In the genomic region with DNA sequence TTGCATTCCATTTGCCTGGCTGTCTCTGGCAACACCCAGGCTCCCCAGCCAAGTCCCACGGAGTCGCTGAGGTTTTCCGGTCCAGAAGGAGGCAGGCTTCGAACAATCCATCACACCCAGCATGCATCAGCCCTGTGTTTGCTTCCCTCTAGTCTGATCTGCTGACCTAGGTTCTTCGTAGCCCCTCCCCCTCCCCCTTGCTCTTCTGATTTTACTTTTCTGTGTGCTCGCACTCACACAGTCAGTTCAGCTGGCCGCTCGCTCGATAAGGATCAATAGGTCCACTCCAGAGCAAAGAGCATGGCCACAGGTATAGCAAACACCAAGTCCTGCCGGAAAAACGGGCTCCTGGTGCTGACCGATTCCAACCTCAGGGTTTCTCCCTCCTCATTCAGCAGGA, we compare ENCODE assay signal across 9 mouse cellular contexts. TPM values are rescaled to one million over a fixed set of nuclear protein-coding genes. Genes with fewer than 3 reads are reported as not detected.
DNase-seq lines count a peak whose midpoint lies in the region; ATAC-seq and TF ChIP-seq lines count a peak whose summit lies in the region.
"Had no signal": no experiment of that assay in that cellular context is flagged by ENCODE, and none has a peak within 500 bp of the region (broad histone marks: within the 10 kb centered on the region; RNA-seq: fewer than 3 reads in every experiment).

No protein-coding gene starts in this region.

- ATAC-seq in kidney, embryonic 15.5 days (replicated peaks; ENCODE audit: low FRiP score) = no peak

- peak; percentile 54 for DNase-seq in embryo, embryonic 10 days (ENCODE audit: low spot score)
- no peak for DNase-seq in embryo, embryonic 9.5 days (ENCODE audit: extremely low spot score)
- DNase-seq in kidney, postnatal 14 days = no peak
- DNase-seq in ES-CJ7 (ENCODE audit: low read depth, low spot score) = peak; percentile 26
- DNase-seq in liver, adult 2 months (ENCODE audit: extremely low read depth, low read depth, low spot score) = peak; percentile 98
- DNase-seq in thymus, postnatal 25 days = no peak
- DNase-seq in adrenal gland, postnatal 36 days = no peak

- peak overlapping the region; percentile 81 for H3K27ac ChIP-seq in kidney, embryonic 15.5 days
- peak overlapping the region; percentile 91 for H3K27ac ChIP-seq in liver, adult 2 months (replicated peaks; ENCODE audit: insufficient read depth, low read depth, low read length)

- peaks cover 59% of the 10 kb centered on the region for H3K4me1 ChIP-seq in kidney, embryonic 15.5 days
- H3K4me1 ChIP-seq in liver, adult 2 months (ENCODE audit: control insufficient read depth, insufficient read depth, low read length) = peaks cover 19% of the 10 kb centered on the region

- peaks cover 28% of the 10 kb centered on the region for H3K27me3 ChIP-seq in kidney, embryonic 15.5 days
- no peaks in the 10 kb centered on the region for H3K27me3 ChIP-seq in liver, adult 2 months (ENCODE audit: control insufficient read depth, insufficient read depth, low read length)

- 17% methylated on average over 12 of the region's 12 CpGs for WGBS in kidney, embryonic 15.5 days
- WGBS in liver, adult 2 months = 6% methylated on average over 12 of the region's 12 CpGs

- H3K4me3 ChIP-seq in kidney, embryonic 15.5 days (replicated peaks) = no peak overlapping the region; the same call in 1 of the 2 replicates
- peak overlapping the region; percentile 18; the same call in 1 of the 2 replicates for H3K4me3 ChIP-seq in liver, adult 2 months (ENCODE audit: insufficient read depth, low read depth, low read length)

- no peak overlapping the region for H3K9ac ChIP-seq in kidney, embryonic 15.5 days
- H3K9ac ChIP-seq in liver, adult 2 months (ENCODE audit: low read depth, low read length) = peak overlapping the region; percentile 47; the same call in 1 of the 2 replicates

- peak overlapping the region; percentile 51 for H3K4me2 ChIP-seq in kidney, embryonic 15.5 days

- no peaks in the 10 kb centered on the region for H3K79me2 ChIP-seq in liver, adult 2 months (ENCODE audit: control insufficient read depth, insufficient read depth, low read length)

- H3K9me3 ChIP-seq in kidney, embryonic 15.5 days (replicated peaks) = no peaks in the 10 kb centered on the region

- no peak for TF ChIP-seq POLR2A in liver, adult 2 months (IDR thresholded peaks at IDR 0.05; ENCODE audit: extremely low read depth, insufficient read depth, low read length)

- TF ChIP-seq CTCF in liver, adult 2 months (IDR thresholded peaks at IDR 0.05; ENCODE audit: low read depth, low read length) = peak; percentile 23; the same call in 1 of the 2 replicates

- H3K36me3 ChIP-seq in kidney, embryonic 15.5 days = peaks cover 7% of the 10 kb centered on the region; the same call in 1 of the 2 replicates
- peaks cover 18% of the 10 kb centered on the region for H3K36me3 ChIP-seq in liver, adult 2 months (ENCODE audit: control insufficient read depth, insufficient read depth, low read length)

RNA-seq across cellular contexts. Expression of gene Krt18, which starts 1.6 kb away (rescaled TPM):
- 176 and 180 TPM in 2 replicates for polyA plus RNA-seq in kidney, embryonic 15.5 days (2015; fragmentation: Nextera tagmentation; extraction: Ambion mirVana)
- 255 and 258 TPM in 2 replicates for total RNA-seq in liver, adult 2 months (2014; rRNA removed)
- polyA plus RNA-seq in liver, adult 2 months (2012; rRNA removed) = 110 and 124 TPM in 2 replicates
- 1 to 10 TPM in 1 of 2 experiments, under 1 TPM in 1; 0.76 to 3.3 TPM for total RNA-seq in adrenal gland, postnatal 36 days (2021)

RNA-seq across cellular contexts. Expression of gene Krt8, which starts 22.1 kb away (rescaled TPM):
- 213 and 217 TPM in 2 replicates for polyA plus RNA-seq in kidney, embryonic 15.5 days (2015; fragmentation: Nextera tagmentation; extraction: Ambion mirVana)
- total RNA-seq in liver, adult 2 months (2014; rRNA removed) = 240 and 251 TPM in 2 replicates
- polyA plus RNA-seq in liver, adult 2 months (2012; rRNA removed) = 155 and 168 TPM in 2 replicates
- 1 to 10 TPM in 1 of 2 experiments, under 1 TPM in 1; 0.46 to 1.9 TPM for total RNA-seq in adrenal gland, postnatal 36 days (2021)
- total RNA-seq: left cerebral cortex, postnatal 10 days had no signal

RNA-seq across cellular contexts. Expression of gene Eif4b, which starts 47.1 kb away (rescaled TPM):
- polyA plus RNA-seq in kidney, embryonic 15.5 days (2015; fragmentation: Nextera tagmentation; extraction: Ambion mirVana) = 127 and 130 TPM in 2 replicates
- total RNA-seq in liver, adult 2 months (2014; rRNA removed) = 119 and 130 TPM in 2 replicates
- 70.5 and 73.8 TPM in 2 replicates for polyA plus RNA-seq in liver, adult 2 months (2012; rRNA removed)
- total RNA-seq in adrenal gland, postnatal 36 days (2021) = 100 to 1,000 TPM; 225 to 261 TPM

Comparison
In these comparisons a context has a peak if more than half of its experiments do, and no peak if none do; other contexts are left out.
1. DNase-seq: peak in embryo, embryonic 10 days (single experiment), ES-CJ7 (single experiment) and liver, adult 2 months (single experiment); none in embryo, embryonic 9.5 days (single experiment), kidney, postnatal 14 days (single experiment), thymus, postnatal 25 days (single experiment) and adrenal gland, postnatal 36 days (0 of 2).
2. RNA of gene Krt18, which starts 1.6 kb away (total RNA-seq): 255 to 258 TPM in liver, adult 2 months; 0.76 to 3.3 TPM in adrenal gland, postnatal 36 days; every median in the first group is over 10 times any median in the second.
3. RNA of gene Krt8, which starts 22.1 kb away (total RNA-seq): 240 to 251 TPM in liver, adult 2 months; 0.46 to 1.9 TPM in adrenal gland, postnatal 36 days; every median in the first group is over 10 times any median in the second.